Mouse (Mus musculus) liver, postnatal 0 days (tissue): ENCODE measurements at regions not wholly inside any gene's neighbourhood (a gene's known extent, or its start where the extent isn't known, plus 50 kb on each side); places are given as distances from the start of the nearest gene placed in this dataset.

ENCODE experiments used
- ATAC-seq: fragments of 200-750 bp; cut with Nextera tagmentation; 2 replicates; pipeline ENCODE4 v1.8.0; 2017; ENCODE audit warnings: mild to moderate bottlenecking, moderate library complexity
- DNase-seq: peaks from one replicate; pipeline ENCODE4 v3.0.0-alpha.2; 2016
- H3K27ac ChIP-seq: fragments of 300-500 bp; sonication (generic); 2 replicates; pipeline ENCODE4 v1.5.1; 2014; ENCODE audit warnings: antibody characterized with exemption, moderate library complexity, mild to moderate bottlenecking, low read depth
- H3K27me3 ChIP-seq: fragments of 300-500 bp; sonication (generic); 2 replicates; pipeline ENCODE4 v1.6.1; 2014; ENCODE audit warnings: low read length, control low read depth, mixed read lengths; ENCODE audit not compliant: insufficient read depth
- H3K36me3 ChIP-seq: fragments of 300-500 bp; sonication (generic); replicated peaks from 2 replicates; pipeline ENCODE4 v1.6.1; 2014; ENCODE audit warnings: mild to moderate bottlenecking, control low read depth, low read length, moderate library complexity, mixed read lengths; ENCODE audit not compliant: insufficient read depth
- H3K4me1 ChIP-seq: fragments of 300-500 bp; sonication (generic); 2 replicates; pipeline ENCODE4 v1.6.1; 2014; ENCODE audit warnings: antibody characterized with exemption, mild to moderate bottlenecking, control low read depth; ENCODE audit not compliant: insufficient read depth
- H3K4me2 ChIP-seq: fragments of 300-500 bp; sonication (generic); 2 replicates; pipeline ENCODE4 v1.6.1; 2014; ENCODE audit warnings: low read depth, mild to moderate bottlenecking, low read length, moderate library complexity, mixed read lengths
- H3K4me3 ChIP-seq: fragments of 300-500 bp; sonication (generic); 2 replicates; pipeline ENCODE4 v1.5.1; 2014; ENCODE audit warnings: low read depth, low read length
- H3K9ac ChIP-seq: fragments of 300-500 bp; sonication (generic); replicated peaks from 2 replicates; pipeline ENCODE4 v1.6.1; 2014; ENCODE audit warnings: mild to moderate bottlenecking, moderate library complexity
- H3K9me3 ChIP-seq: fragments of 300-500 bp; sonication (generic); 2 replicates; pipeline ENCODE4 v1.6.1; 2016; ENCODE audit warnings: mild to moderate bottlenecking, control low read depth, low read length, mixed read lengths
- CTCF ChIP-seq: sonication (generic); IDR thresholded peaks from 2 replicates; pipeline ENCODE4 v1.5.1; 2016; ENCODE audit warnings: antibody characterized with exemption, low read depth
- EP300 ChIP-seq: IDR thresholded peaks from 2 replicates; pipeline ENCODE4 v1.6.1; 2016; ENCODE audit warnings: antibody characterized with exemption, low read depth, mild to moderate bottlenecking
- WGBS: fragments of 180-500 bp; shearing (Covaris S2); extraction: QIAGEN DNeasy Blood & Tissue Kit; methylation state at CpG from one replicate; pipeline ENCODE4 v1.1.7; 2014; ENCODE audit not compliant: insufficient replicate concordance; 5-methylcytosine and 5-hydroxymethylcytosine counted together

- TF ChIP-seq CTCF (no peak), EP300 (no peak)
- DNase-seq (no peak), ATAC-seq (no peak)
- Histone ChIP-seq H3K4me3 (no peak overlapping the region), H3K4me1 (no peaks in the 10 kb centered on the region), H3K4me2 (no peak overlapping the region), H3K27me3 (no peaks in the 10 kb centered on the region), H3K27ac (no peak overlapping the region), H3K36me3 (no peaks in the 10 kb centered on the region), H3K9ac (no peak overlapping the region), H3K9me3 (no peaks in the 10 kb centered on the region)
- 56% methylated on average over 2 of the region's 2 CpGs for WGBS
Measured at GRCm38 (mm10) chr3:51033292-51033691, 191.0 kb upstream of the Noct start.

DNA sequence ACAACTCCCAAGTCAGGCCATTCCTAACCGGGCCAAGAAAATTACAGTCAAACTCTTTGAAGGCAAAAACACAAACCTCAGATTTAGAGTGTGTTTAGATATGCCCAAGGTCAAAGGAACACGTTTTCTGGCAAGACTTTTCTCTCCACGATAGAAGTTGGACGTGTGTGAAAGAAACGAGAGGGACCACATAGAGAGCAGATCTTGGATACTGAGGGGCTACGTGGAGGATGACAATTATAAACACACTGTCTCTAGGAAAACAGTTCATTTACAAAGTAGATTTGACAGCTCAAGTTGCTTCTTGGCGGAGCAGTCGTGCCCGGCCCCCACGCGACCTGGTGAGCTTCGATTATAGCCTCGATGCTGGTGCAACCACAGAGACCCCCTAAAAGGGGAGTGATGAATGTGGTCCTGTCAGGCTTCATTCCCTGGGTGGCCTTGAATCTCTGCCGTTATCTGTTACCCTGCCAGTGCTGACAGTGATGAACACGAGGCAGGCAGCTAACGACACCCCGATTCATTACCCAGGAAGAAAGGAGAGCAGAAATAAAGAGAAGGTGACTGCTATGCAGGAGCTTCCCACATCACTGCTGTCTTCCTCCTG, 187.4 kb upstream of the Noct start:
- Histone ChIP-seq H3K36me3 (no peaks in the 10 kb centered on the region), H3K4me2 (no peak overlapping the region), H3K4me3 (no peak overlapping the region), H3K4me1 (no peaks in the 10 kb centered on the region), H3K27ac (no peak overlapping the region), H3K27me3 (no peaks in the 10 kb centered on the region), H3K9ac (no peak overlapping the region), H3K9me3 (no peaks in the 10 kb centered on the region)
- no peak for DNase-seq
- ATAC-seq = no peak
- TF ChIP-seq EP300 (no peak), CTCF (no peak)
- 67% methylated on average over 17 of the region's 17 CpGs for WGBS

DNA sequence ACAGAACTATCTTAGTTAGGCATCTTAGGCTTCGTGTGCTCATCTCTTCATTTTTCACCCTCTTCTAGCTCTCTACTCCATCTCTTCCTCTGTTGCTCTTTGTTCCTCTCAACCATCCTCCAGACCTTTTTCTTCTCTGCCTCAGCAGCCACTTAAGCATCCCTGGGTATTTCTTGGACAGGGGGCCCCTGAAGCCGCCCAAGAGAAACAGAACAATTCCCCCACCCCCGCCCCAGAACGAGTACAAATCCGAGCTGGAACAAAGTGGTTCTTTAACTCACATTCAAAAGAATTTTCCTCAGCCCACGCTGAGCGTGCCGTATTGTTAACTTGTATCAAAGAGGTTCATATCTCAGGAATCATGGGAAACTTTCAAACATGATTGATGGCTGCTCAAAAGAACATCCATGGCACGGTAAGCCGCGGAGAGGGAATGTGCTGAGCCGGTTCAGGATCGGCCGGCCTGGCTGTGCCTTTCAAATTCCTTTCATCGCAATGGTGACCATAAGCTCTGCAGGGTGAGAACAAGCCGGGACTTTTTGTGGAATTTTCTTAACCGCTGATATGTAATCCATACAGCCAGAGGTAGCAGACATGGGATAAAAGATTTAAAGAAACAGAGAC, 181.9 kb upstream of the Noct start:
- Histone ChIP-seq H3K4me2 (no peak overlapping the region), H3K4me3 (no peak overlapping the region), H3K9me3 (no peaks in the 10 kb centered on the region), H3K4me1 (no peaks in the 10 kb centered on the region), H3K9ac (no peak overlapping the region), H3K27me3 (no peaks in the 10 kb centered on the region), H3K36me3 (no peaks in the 10 kb centered on the region), H3K27ac (no peak overlapping the region)
- 79% methylated on average over 17 of the region's 17 CpGs for WGBS
- ATAC-seq (no peak), DNase-seq (no peak)
- TF ChIP-seq EP300 = no peak
- TF ChIP-seq CTCF = no peak

DNA sequence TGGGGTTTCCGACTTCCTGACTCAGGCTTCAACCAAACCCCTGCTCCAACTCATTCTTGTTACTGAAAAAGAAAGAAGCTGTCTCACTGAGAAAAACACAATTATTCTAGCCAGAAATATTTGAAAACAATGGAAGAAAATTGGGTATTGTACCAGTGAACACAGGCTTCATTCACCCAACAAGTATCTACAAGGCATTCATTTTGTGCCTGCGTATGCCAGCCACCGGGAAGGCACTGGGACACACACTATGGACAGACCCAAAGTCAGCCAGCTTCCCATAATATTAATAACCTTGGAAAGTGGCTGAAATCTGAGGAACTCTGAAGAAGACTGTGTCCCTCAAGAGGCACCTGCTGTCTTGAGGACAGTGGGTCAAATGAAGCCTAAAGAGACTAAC, 175.5 kb upstream of the Noct start:
- H3K36me3 ChIP-seq = no peaks in the 10 kb centered on the region
- H3K4me2 ChIP-seq = no peak overlapping the region
- H3K4me1 ChIP-seq = no peaks in the 10 kb centered on the region
- no peak overlapping the region for H3K27ac ChIP-seq
- no peak for TF ChIP-seq CTCF
- TF ChIP-seq EP300 = no peak
- H3K27me3 ChIP-seq = no peaks in the 10 kb centered on the region
- no peaks in the 10 kb centered on the region for H3K9me3 ChIP-seq
- WGBS = 73% methylated on average over 3 of the region's 3 CpGs
- ATAC-seq (no peak), DNase-seq (no peak)
- no peak overlapping the region for H3K9ac ChIP-seq
- H3K4me3 ChIP-seq = no peak overlapping the region

DNA sequence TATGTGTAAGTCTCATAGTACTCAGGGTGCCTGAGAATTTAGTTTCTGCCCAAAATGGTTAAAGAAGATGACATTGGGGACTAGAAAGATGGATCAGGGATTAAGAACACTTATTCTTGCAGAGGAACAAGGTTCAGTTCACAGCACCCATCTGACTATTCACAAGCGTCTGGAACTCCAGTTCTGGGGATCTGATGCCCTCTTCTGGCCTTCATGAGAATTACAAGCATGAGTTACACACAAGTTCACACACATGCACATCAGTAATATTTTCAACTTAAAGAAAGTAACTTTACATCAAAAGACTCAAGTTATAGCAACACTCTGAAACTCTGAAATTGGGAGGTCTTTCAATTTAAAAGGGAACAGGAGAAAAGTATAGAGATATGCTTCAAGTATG, 174.1 kb upstream of the Noct start:
- DNase-seq (no peak), ATAC-seq (no peak)
- no peak overlapping the region for H3K4me3 ChIP-seq
- TF ChIP-seq CTCF = peak; percentile 31
- no peak for TF ChIP-seq EP300
- H3K9me3 ChIP-seq = no peaks in the 10 kb centered on the region
- no peak overlapping the region for H3K4me2 ChIP-seq
- no peak overlapping the region for H3K9ac ChIP-seq
- H3K27me3 ChIP-seq = no peaks in the 10 kb centered on the region
- H3K4me1 ChIP-seq = no peaks in the 10 kb centered on the region
- H3K27ac ChIP-seq = no peak overlapping the region
- H3K36me3 ChIP-seq = no peaks in the 10 kb centered on the region
- 81% methylated on average over 1 of the region's 1 CpGs for WGBS

GRCm38 (mm10) chr3:51055004-51055403, 169.2 kb upstream of the Noct start:
- Histone ChIP-seq H3K36me3 (no peaks in the 10 kb centered on the region), H3K27me3 (no peaks in the 10 kb centered on the region), H3K4me1 (no peaks in the 10 kb centered on the region), H3K4me2 (no peak overlapping the region), H3K27ac (no peak overlapping the region), H3K4me3 (no peak overlapping the region), H3K9me3 (no peaks in the 10 kb centered on the region), H3K9ac (no peak overlapping the region)
- TF ChIP-seq EP300 (no peak), CTCF (no peak)
- ATAC-seq (no peak), DNase-seq (no peak)
- 76% methylated on average over 8 of the region's 8 CpGs for WGBS

DNA sequence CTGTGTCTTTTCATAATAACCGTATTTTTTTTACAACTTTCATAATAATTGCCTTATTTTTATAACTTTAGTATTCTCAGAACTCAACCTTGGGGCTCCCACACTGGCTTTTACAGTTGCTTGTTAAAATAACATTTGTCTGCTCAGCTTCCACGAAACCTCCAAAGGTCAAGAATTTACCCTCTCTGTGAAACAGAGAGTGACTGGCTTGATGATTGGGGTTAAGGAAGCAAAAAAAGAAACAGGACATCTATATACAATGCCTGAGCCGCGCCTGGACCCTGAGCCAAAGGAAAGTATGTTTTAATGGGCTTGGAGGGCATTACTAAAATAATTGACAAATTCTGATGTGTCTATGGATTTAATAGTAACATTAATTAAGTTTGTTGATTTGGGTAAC, 160.0 kb upstream of the Noct start:
- WGBS = 58% methylated on average over 4 of the region's 4 CpGs
- ATAC-seq = no peak
- H3K27ac ChIP-seq = no peak overlapping the region
- TF ChIP-seq EP300 (no peak), CTCF (no peak)
- no peak overlapping the region for H3K9ac ChIP-seq
- H3K36me3 ChIP-seq = no peaks in the 10 kb centered on the region
- DNase-seq = no peak
- H3K9me3 ChIP-seq = no peaks in the 10 kb centered on the region
- H3K4me3 ChIP-seq = no peak overlapping the region
- H3K4me1 ChIP-seq = no peaks in the 10 kb centered on the region
- H3K27me3 ChIP-seq = no peaks in the 10 kb centered on the region
- no peak overlapping the region for H3K4me2 ChIP-seq
